Mouse (Mus musculus): ENCODE data around the gene Nt5c2. TPM values are rescaled to one million over a fixed set of nuclear protein-coding genes. Genes with fewer than 3 reads are reported as not detected.

The Nt5c2 gene
- total and polyA plus RNA-seq, 3 experiments, result 16.7 to 63.9 (median 58.2) TPM

GRCm38 (mm10) chr19:46897135-46897534 lies 117.8 kb downstream of the Nt5c2 start:
- no peak overlapping the region for H3K4me3 ChIP-seq
- intact Hi-C loops (cut with DNase I), result no loop called here
- H3K4me1 ChIP-seq (ENCODE audit: control insufficient read depth, insufficient read depth, low read length), result peaks cover 7% of the 10 kb centered on the region
- 86% methylated on average over 3 of the region's 3 CpGs for WGBS
- H3K36me3 ChIP-seq (ENCODE audit: control insufficient read depth, insufficient read depth, low read length), result peaks cover 4% of the 10 kb centered on the region; the same call in 1 of the 2 replicates
- H3K27me3 ChIP-seq (ENCODE audit: control insufficient read depth, insufficient read depth, low read length), result no peaks in the 10 kb centered on the region
- H3K9ac ChIP-seq (ENCODE audit: low read depth, low read length), result no peak overlapping the region
- H3K79me2 ChIP-seq (replicated peaks; ENCODE audit: control insufficient read depth, insufficient read depth, low read length), result no peaks in the 10 kb centered on the region
- no peak for DNase-seq
- H3K27ac ChIP-seq, result no peak overlapping the region
- TF ChIP-seq POLR2A (IDR thresholded peaks at IDR 0.05; ENCODE audit: insufficient read depth, low read depth, low read length) (no peak), CTCF (IDR thresholded peaks at IDR 0.05) (peak; percentile 52)

- H3K27ac ChIP-seq, result no peak overlapping the region
- H3K79me2 ChIP-seq (replicated peaks; ENCODE audit: control insufficient read depth, insufficient read depth, low read length), result no peaks in the 10 kb centered on the region
- H3K4me3 ChIP-seq, result no peak overlapping the region
- H3K4me1 ChIP-seq (ENCODE audit: control insufficient read depth, insufficient read depth, low read length), result no peaks in the 10 kb centered on the region
- H3K9ac ChIP-seq (ENCODE audit: low read depth, low read length), result no peak overlapping the region
- 77% methylated on average over 7 of the region's 7 CpGs for WGBS
- DNase-seq, result no peak
- H3K27me3 ChIP-seq (ENCODE audit: control insufficient read depth, insufficient read depth, low read length), result no peaks in the 10 kb centered on the region
- no peak for TF ChIP-seq POLR2A (IDR thresholded peaks at IDR 0.05; ENCODE audit: insufficient read depth, low read depth, low read length)
- no peak for TF ChIP-seq EP300 (IDR thresholded peaks at IDR 0.05; ENCODE audit: insufficient read depth, low read depth, low read length)
- no peak for TF ChIP-seq CTCF (IDR thresholded peaks at IDR 0.05)
- intact Hi-C loops (cut with DNase I), result no loop called here
- H3K36me3 ChIP-seq (ENCODE audit: control insufficient read depth, insufficient read depth, low read length), result no peaks in the 10 kb centered on the region; the same call in 1 of the 2 replicates
Measured at GRCm38 (mm10) chr19:46893484-46893883, 121.5 kb downstream of the Nt5c2 start.

GRCm38 (mm10) chr19:46892856-46893255 lies 122.1 kb downstream of the Nt5c2 start:
- no peak for DNase-seq
- Histone ChIP-seq H3K4me1 (ENCODE audit: control insufficient read depth, insufficient read depth, low read length) (no peaks in the 10 kb centered on the region), H3K27me3 (ENCODE audit: control insufficient read depth, insufficient read depth, low read length) (no peaks in the 10 kb centered on the region), H3K79me2 (replicated peaks; ENCODE audit: control insufficient read depth, insufficient read depth, low read length) (no peaks in the 10 kb centered on the region), H3K36me3 (ENCODE audit: control insufficient read depth, insufficient read depth, low read length) (no peaks in the 10 kb centered on the region), H3K9ac (ENCODE audit: low read depth, low read length) (no peak overlapping the region), H3K27ac (no peak overlapping the region), H3K4me3 (no peak overlapping the region)
- 76% methylated on average over 3 of the region's 3 CpGs for WGBS
- intact Hi-C loops (cut with DNase I), result no loop called here
- no peak for TF ChIP-seq EP300 (IDR thresholded peaks at IDR 0.05; ENCODE audit: insufficient read depth, low read depth, low read length)
- TF ChIP-seq POLR2A (IDR thresholded peaks at IDR 0.05; ENCODE audit: insufficient read depth, low read depth, low read length), result no peak
- no peak for TF ChIP-seq CTCF (IDR thresholded peaks at IDR 0.05)

- DNase-seq, result no peak
- no peak for TF ChIP-seq EP300 (IDR thresholded peaks at IDR 0.05; ENCODE audit: insufficient read depth, low read depth, low read length)
- no peak for TF ChIP-seq CTCF (IDR thresholded peaks at IDR 0.05)
- no peak for TF ChIP-seq POLR2A (IDR thresholded peaks at IDR 0.05; ENCODE audit: insufficient read depth, low read depth, low read length)
- no peaks in the 10 kb centered on the region for H3K36me3 ChIP-seq (ENCODE audit: control insufficient read depth, insufficient read depth, low read length)
- no peaks in the 10 kb centered on the region for H3K4me1 ChIP-seq (ENCODE audit: control insufficient read depth, insufficient read depth, low read length)
- H3K27ac ChIP-seq, result no peak overlapping the region
- H3K27me3 ChIP-seq (ENCODE audit: control insufficient read depth, insufficient read depth, low read length), result no peaks in the 10 kb centered on the region
- 95% methylated on average over 8 of the region's 8 CpGs for WGBS
- no peak overlapping the region for H3K9ac ChIP-seq (ENCODE audit: low read depth, low read length)
- H3K4me3 ChIP-seq, result no peak overlapping the region
- no peaks in the 10 kb centered on the region for H3K79me2 ChIP-seq (replicated peaks; ENCODE audit: control insufficient read depth, insufficient read depth, low read length)
- intact Hi-C loops (cut with DNase I), result no loop called here
Measured at GRCm38 (mm10) chr19:46890657-46891056, 124.3 kb downstream of the Nt5c2 start.

- TF ChIP-seq EP300 (IDR thresholded peaks at IDR 0.05; ENCODE audit: insufficient read depth, low read depth, low read length) (no peak), POLR2A (IDR thresholded peaks at IDR 0.05; ENCODE audit: insufficient read depth, low read depth, low read length) (no peak)
- DNase-seq, result peak in 1 of 2 experiments; percentile 7
- no peak overlapping the region for H3K9ac ChIP-seq (ENCODE audit: low read depth, low read length)
- no peaks in the 10 kb centered on the region for H3K79me2 ChIP-seq (replicated peaks; ENCODE audit: control insufficient read depth, insufficient read depth, low read length)
- H3K27me3 ChIP-seq (ENCODE audit: control insufficient read depth, insufficient read depth, low read length), result no peaks in the 10 kb centered on the region
- intact Hi-C loops (cut with DNase I), result no loop called here
- 93% methylated on average over 8 of the region's 8 CpGs for WGBS
- H3K4me1 ChIP-seq (ENCODE audit: control insufficient read depth, insufficient read depth, low read length), result no peaks in the 10 kb centered on the region
- H3K4me3 ChIP-seq, result no peak overlapping the region
- H3K27ac ChIP-seq, result no peak overlapping the region
- no peaks in the 10 kb centered on the region for H3K36me3 ChIP-seq (ENCODE audit: control insufficient read depth, insufficient read depth, low read length)
Measured at GRCm38 (mm10) chr19:46889666-46890065, 125.3 kb downstream of the Nt5c2 start.

- DNase-seq, result peak in 1 of 2 experiments; percentile 12
- intact Hi-C loops (cut with DNase I), result no loop called here
- Histone ChIP-seq H3K36me3 (ENCODE audit: control insufficient read depth, insufficient read depth, low read length) (no peaks in the 10 kb centered on the region), H3K27ac (no peak overlapping the region), H3K27me3 (ENCODE audit: control insufficient read depth, insufficient read depth, low read length) (no peaks in the 10 kb centered on the region), H3K79me2 (replicated peaks; ENCODE audit: control insufficient read depth, insufficient read depth, low read length) (no peaks in the 10 kb centered on the region), H3K9ac (ENCODE audit: low read depth, low read length) (no peak overlapping the region), H3K4me3 (no peak overlapping the region), H3K4me1 (ENCODE audit: control insufficient read depth, insufficient read depth, low read length) (no peaks in the 10 kb centered on the region)
- WGBS, result 38% methylated on average over 14 of the region's 14 CpGs
- TF ChIP-seq EP300 (IDR thresholded peaks at IDR 0.05; ENCODE audit: insufficient read depth, low read depth, low read length) (no peak), POLR2A (IDR thresholded peaks at IDR 0.05; ENCODE audit: insufficient read depth, low read depth, low read length) (no peak), CTCF (IDR thresholded peaks at IDR 0.05) (no peak)
Measured at GRCm38 (mm10) chr19:46887811-46888527, 127.0 kb downstream of the Nt5c2 start.
